8 mouse cellular contexts compared by ENCODE assay signal in the genomic region with DNA sequence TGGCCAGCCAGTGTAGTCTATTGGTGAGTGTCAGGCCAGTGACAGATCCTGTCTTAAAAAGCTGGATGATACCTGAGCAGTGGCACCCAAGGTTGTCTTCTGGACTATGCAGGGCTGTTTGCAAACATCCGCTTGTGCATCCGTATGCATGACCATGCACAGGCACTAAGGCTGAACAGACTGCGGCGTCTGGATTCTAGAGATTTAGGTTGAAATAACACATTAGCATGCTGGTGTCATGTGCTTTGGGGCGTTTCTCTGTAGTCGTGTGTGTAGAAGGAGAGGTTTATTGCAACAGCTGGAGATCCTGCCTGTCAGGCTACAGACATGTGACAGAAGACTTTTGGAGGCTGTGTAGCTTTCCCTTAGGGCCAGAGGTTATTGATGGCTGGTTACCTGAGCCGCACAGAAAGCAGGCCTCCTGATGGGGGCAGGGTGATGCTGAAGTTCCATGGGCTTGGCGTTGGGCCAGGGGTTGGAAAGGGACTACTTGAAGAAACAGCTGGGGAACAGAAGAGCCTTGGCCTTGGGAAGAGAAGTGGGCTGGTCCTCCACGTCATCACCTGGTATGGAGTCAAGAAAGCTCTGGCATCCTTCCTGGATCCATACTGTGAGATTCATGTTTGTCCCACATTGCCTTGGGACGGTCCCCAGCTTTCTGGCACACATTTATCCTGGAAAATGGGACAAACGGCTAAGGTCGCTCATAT. TPM values are rescaled to one million over a fixed set of nuclear protein-coding genes. Genes with fewer than 3 reads are reported as not detected.
DNase-seq lines count a peak whose midpoint lies in the region; ATAC-seq lines count a peak whose summit lies in the region.

No protein-coding gene starts in this region.

- H3K4me2 ChIP-seq in hindbrain, embryonic 13.5 days = no peak overlapping the region
- no peak overlapping the region for H3K4me2 ChIP-seq in hindbrain, embryonic 11.5 days (replicated peaks; ENCODE audit: low read depth, low read length)
- H3K4me2 ChIP-seq in kidney, embryonic 16.5 days (replicated peaks; ENCODE audit: low read depth, low read length) = no peak overlapping the region

- no peaks in the 10 kb centered on the region for H3K36me3 ChIP-seq in hindbrain, embryonic 13.5 days
- no peaks in the 10 kb centered on the region for H3K36me3 ChIP-seq in hindbrain, embryonic 11.5 days (ENCODE audit: control insufficient read depth, insufficient read depth, low read length)
- no peaks in the 10 kb centered on the region for H3K36me3 ChIP-seq in kidney, embryonic 16.5 days (ENCODE audit: insufficient read depth, low read length)

- DNase-seq in hindbrain, embryonic 11.5 days (ENCODE audit: low spot score) = no peak
- peak; percentile 59 for DNase-seq in brain, adult 2 months (ENCODE audit: low read depth, low spot score)
- peak; percentile 41 to 59 for DNase-seq in cerebellum, postnatal 25 days
- DNase-seq in spleen, adult 12 weeks (ENCODE audit: low spot score) = no peak
- DNase-seq in spleen, postnatal 4 days (ENCODE audit: low spot score in 2 of 2) = no peak
- DNase-seq in Muller cell, postnatal 12 days (ENCODE audit: inconsistent ontology term) = no peak

- H3K9me3 ChIP-seq in hindbrain, embryonic 13.5 days = no peaks in the 10 kb centered on the region
- H3K9me3 ChIP-seq in hindbrain, embryonic 11.5 days (ENCODE audit: control insufficient read depth, low read length) = no peaks in the 10 kb centered on the region
- no peaks in the 10 kb centered on the region for H3K9me3 ChIP-seq in kidney, embryonic 16.5 days (ENCODE audit: low read length)

- H3K27ac ChIP-seq in hindbrain, embryonic 13.5 days = peak overlapping the region; percentile 6; the same call in 1 of the 2 replicates
- no peak overlapping the region for H3K27ac ChIP-seq in hindbrain, embryonic 11.5 days (ENCODE audit: low read depth, low read length)
- no peak overlapping the region for H3K27ac ChIP-seq in kidney, embryonic 16.5 days (ENCODE audit: low read length)

- H3K4me1 ChIP-seq in hindbrain, embryonic 13.5 days (replicated peaks) = peaks cover 14% of the 10 kb centered on the region
- no peaks in the 10 kb centered on the region for H3K4me1 ChIP-seq in hindbrain, embryonic 11.5 days (replicated peaks; ENCODE audit: control insufficient read depth, insufficient read depth, low read length)
- H3K4me1 ChIP-seq in kidney, embryonic 16.5 days (ENCODE audit: insufficient read depth, low read length) = no peaks in the 10 kb centered on the region

- H3K9ac ChIP-seq in hindbrain, embryonic 13.5 days = no peak overlapping the region
- H3K9ac ChIP-seq in hindbrain, embryonic 11.5 days (ENCODE audit: low read depth, low read length) = no peak overlapping the region
- H3K9ac ChIP-seq in kidney, embryonic 16.5 days (replicated peaks; ENCODE audit: low read length) = no peak overlapping the region

- H3K27me3 ChIP-seq in hindbrain, embryonic 13.5 days = no peaks in the 10 kb centered on the region
- H3K27me3 ChIP-seq in hindbrain, embryonic 11.5 days (ENCODE audit: control insufficient read depth, insufficient read depth, low read length) = no peaks in the 10 kb centered on the region
- no peaks in the 10 kb centered on the region for H3K27me3 ChIP-seq in kidney, embryonic 16.5 days (ENCODE audit: insufficient read depth, low read length)

- H3K4me3 ChIP-seq in hindbrain, embryonic 13.5 days = no peak overlapping the region
- no peak overlapping the region for H3K4me3 ChIP-seq in hindbrain, embryonic 11.5 days (ENCODE audit: low read depth, low read length)
- H3K4me3 ChIP-seq in kidney, embryonic 16.5 days (ENCODE audit: low read length) = no peak overlapping the region

- ATAC-seq in hindbrain, embryonic 13.5 days (ENCODE audit: low FRiP score) = peak; percentile 54; the same call in 1 of the 2 replicates
- no peak for ATAC-seq in hindbrain, embryonic 11.5 days (ENCODE audit: low FRiP score)
- ATAC-seq in kidney, embryonic 16.5 days (ENCODE audit: low FRiP score, low TSS enrichment) = peak; percentile 40

- WGBS in hindbrain, embryonic 13.5 days = 71% methylated on average over 12 of the region's 12 CpGs
- 81% methylated on average over 12 of the region's 12 CpGs for WGBS in hindbrain, embryonic 11.5 days
- 50% methylated on average over 12 of the region's 12 CpGs for WGBS in kidney, embryonic 16.5 days

RNA-seq across cellular contexts. Expression of a gene that starts 59.7 kb away (rescaled TPM):
- polyA plus RNA-seq in hindbrain, embryonic 13.5 days (2015; fragmentation: Nextera tagmentation; extraction: Ambion mirVana) = 31.0 and 33.3 TPM in 2 replicates
- polyA plus RNA-seq in hindbrain, embryonic 11.5 days (2014; fragmentation: Nextera tagmentation; extraction: Ambion mirVana) = 11.1 and 11.2 TPM in 2 replicates
- 25.1 and 29.8 TPM in 2 replicates for polyA plus RNA-seq in kidney, embryonic 16.5 days (2015; fragmentation: Nextera tagmentation; extraction: Ambion mirVana)

Comparison
In these comparisons a context has a peak if more than half of its experiments do, and no peak if none do; other contexts are left out.
1. DNase-seq: peak in brain, adult 2 months (single experiment) and cerebellum, postnatal 25 days (2 of 2); none in hindbrain, embryonic 11.5 days (single experiment), spleen, adult 12 weeks (single experiment), spleen, postnatal 4 days (0 of 2) and Muller cell, postnatal 12 days (single experiment).